In genomic region chr14:54583681-54584338, GRCm38 (mm10) we compare ENCODE assay signal across 8 mouse cellular contexts. TPM values are rescaled to one million over a fixed set of nuclear protein-coding genes. Genes with fewer than 3 reads are reported as not detected.
A peak's percentile ranks its signal among the peaks of the same experiment; 100 is the strongest.
DNase-seq lines count a peak whose midpoint lies in the region; ATAC-seq and TF ChIP-seq lines count a peak whose summit lies in the region.

No protein-coding gene starts in this region.

- dilution Hi-C loops in CH12.LX (cut with MboI; ENCODE audit: extremely low pct_ligation_motif_present, extremely low pct_unique_long_range_greater_than_20kb, low sequenced_read_pairs): no loop called here

- H3K27ac ChIP-seq in heart, adult 2 months: no peak overlapping the region
- no peak overlapping the region for H3K27ac ChIP-seq in heart, embryonic 11.5 days (ENCODE audit: low read depth, low read length)
- H3K27ac ChIP-seq in CH12.LX (ENCODE audit: insufficient read depth, low read depth): no peak overlapping the region
- no peak overlapping the region for H3K27ac ChIP-seq in midbrain, embryonic 10.5 days (replicated peaks)

- H3K4me3 ChIP-seq in heart, adult 2 months: no peak overlapping the region
- H3K4me3 ChIP-seq in heart, embryonic 11.5 days (ENCODE audit: low read depth, low read length): no peak overlapping the region
- no peak overlapping the region for H3K4me3 ChIP-seq in CH12.LX (replicated peaks in 1 of 3; ENCODE audit: low read depth in 2 of 3, low read length in 2 of 3, poor library complexity in 1 of 3)
- H3K4me3 ChIP-seq in midbrain, embryonic 10.5 days: no peak overlapping the region

- H3K79me2 ChIP-seq in heart, adult 2 months (replicated peaks; ENCODE audit: control insufficient read depth, insufficient read depth, low read length): no peaks in the 10 kb centered on the region
- no peaks in the 10 kb centered on the region for H3K79me2 ChIP-seq in CH12.LX (replicated peaks; ENCODE audit: control insufficient read depth, extremely low read depth, insufficient read depth, poor library complexity, severe bottlenecking)

- WGBS in heart, adult 2 months: 36% methylated on average over 7 of the region's 7 CpGs
- WGBS in heart, embryonic 11.5 days (ENCODE audit: insufficient replicate concordance): 38% methylated on average over 7 of the region's 7 CpGs
- WGBS in midbrain, embryonic 10.5 days: 47% methylated on average over 7 of the region's 7 CpGs

- no peaks in the 10 kb centered on the region for H3K9me3 ChIP-seq in heart, embryonic 11.5 days (replicated peaks; ENCODE audit: control insufficient read depth, low read length)
- no peaks in the 10 kb centered on the region for H3K9me3 ChIP-seq in CH12.LX (replicated peaks; ENCODE audit: low read length)
- no peaks in the 10 kb centered on the region for H3K9me3 ChIP-seq in midbrain, embryonic 10.5 days (replicated peaks)

- TF ChIP-seq EP300 in heart, adult 2 months (IDR thresholded peaks at IDR 0.05; ENCODE audit: insufficient read depth, low read depth, low read length): no peak
- TF ChIP-seq EP300 in CH12.LX (IDR thresholded peaks at IDR 0.05; ENCODE audit: low read length): no peak

- DNase-seq in heart, adult 2 months: peak; percentile 58 to 63
- peak; percentile 49 for DNase-seq in CH12.LX (ENCODE audit: extremely low read depth)
- DNase-seq in cerebellum, adult 8-10 months: peak; percentile 50
- DNase-seq in gastrocnemius, postnatal 4 days (ENCODE audit: low spot score in 2 of 2): peak; percentile 52 to 66
- DNase-seq in layer of hippocampus, postnatal 10 days (ENCODE audit: low spot score in 2 of 2): peak; percentile 62 to 69
- DNase-seq in midbrain, embryonic 10.5 days (ENCODE audit: low spot score): peak; percentile 67
- peak; percentile 58 for DNase-seq in thymus, postnatal 0 days (ENCODE audit: low spot score)

- H3K4me1 ChIP-seq in heart, adult 2 months (ENCODE audit: control insufficient read depth, insufficient read depth, low read length): no peaks in the 10 kb centered on the region
- no peaks in the 10 kb centered on the region for H3K4me1 ChIP-seq in heart, embryonic 11.5 days (ENCODE audit: control insufficient read depth, insufficient read depth, low read length)
- peaks cover 0 to 12% of the 10 kb centered on the region in 2 experiments; a peak in 1 of 4 replicates for H3K4me1 ChIP-seq in CH12.LX (ENCODE audit: control insufficient read depth in 1 of 2, insufficient read depth in 2 of 2)
- H3K4me1 ChIP-seq in midbrain, embryonic 10.5 days: peaks cover 4% of the 10 kb centered on the region; the same call in 1 of the 2 replicates

- in situ Hi-C loops in CH12.LX (cut with MboI; ENCODE audit: low pct_ligation_motif_present, low pct_unique_long_range_greater_than_20kb, low sequenced_read_pairs): no loop called here

- no peak for TF ChIP-seq POLR2A in heart, adult 2 months (IDR thresholded peaks at IDR 0.05; ENCODE audit: insufficient read depth, low read depth, low read length)
- TF ChIP-seq POLR2A in CH12.LX (IDR thresholded peaks at IDR 0.05; ENCODE audit: low read depth, low read length): no peak

- H3K4me2 ChIP-seq in heart, embryonic 11.5 days: no peak overlapping the region
- no peak overlapping the region for H3K4me2 ChIP-seq in CH12.LX (ENCODE audit: insufficient read depth, low read depth, poor library complexity, severe bottlenecking)

- H3K36me3 ChIP-seq in heart, adult 2 months (ENCODE audit: control insufficient read depth, insufficient read depth, low read length): no peaks in the 10 kb centered on the region
- H3K36me3 ChIP-seq in heart, embryonic 11.5 days (ENCODE audit: control insufficient read depth, insufficient read depth, low read length): no peaks in the 10 kb centered on the region
- peaks cover 3 to 17% of the 10 kb centered on the region in 2 experiments for H3K36me3 ChIP-seq in CH12.LX (replicated peaks in 1 of 2; ENCODE audit: control insufficient read depth in 1 of 2, insufficient read depth in 1 of 2, low read length in 1 of 2)
- peaks cover 34% of the 10 kb centered on the region for H3K36me3 ChIP-seq in midbrain, embryonic 10.5 days

- no peaks in the 10 kb centered on the region for H3K27me3 ChIP-seq in heart, adult 2 months (ENCODE audit: control insufficient read depth, insufficient read depth, low read length)
- H3K27me3 ChIP-seq in heart, embryonic 11.5 days (ENCODE audit: control insufficient read depth, insufficient read depth, low read length): no peaks in the 10 kb centered on the region
- H3K27me3 ChIP-seq in CH12.LX (replicated peaks): no peaks in the 10 kb centered on the region
- no peaks in the 10 kb centered on the region for H3K27me3 ChIP-seq in midbrain, embryonic 10.5 days (ENCODE audit: low read depth, poor library complexity, severe bottlenecking)

- no peak overlapping the region for H3K9ac ChIP-seq in heart, adult 2 months (ENCODE audit: low read depth, low read length)
- H3K9ac ChIP-seq in heart, embryonic 11.5 days (ENCODE audit: low read depth, low read length): no peak overlapping the region
- no peak overlapping the region for H3K9ac ChIP-seq in CH12.LX (ENCODE audit: insufficient read depth, low read depth)

- intact Hi-C loops in heart, adult 2 months (cut with DNase I): loop anchor here (1.0 kb wide), 1 partner anchor 58 kb away; no protein-coding TSS in a partner anchor

- ATAC-seq in heart, embryonic 11.5 days (replicated peaks; ENCODE audit: insufficient number of reproducible peaks, low FRiP score, low TSS enrichment): no peak

- peak; percentile 75 for TF ChIP-seq CTCF in heart, adult 2 months (IDR thresholded peaks at IDR 0.05)
- TF ChIP-seq CTCF in CH12.LX (conservative IDR thresholded peaks at IDR 0.05 in 1 of 2, IDR thresholded peaks at IDR 0.05 in 1 of 2; ENCODE audit: low read depth in 2 of 2, low read length in 2 of 2): peak; percentile 7 to 66; a peak in 2 of 4 replicates

- TF ChIP-seq RAD21 in CH12.LX (IDR thresholded peaks at IDR 0.05; ENCODE audit: low read depth, low read length): peak; percentile 38

TF ChIP-seq in CH12.LX, 34 proteins besides CTCF, POLR2A, EP300 and RAD21 (continues in another document):
- TF ChIP-seq ZMIZ1 (IDR thresholded peaks at IDR 0.05; ENCODE audit: low read depth, low read length): no peak

RNA-seq across cellular contexts. Expression of gene Ajuba, which starts 6.5 kb away (rescaled TPM):
- 1 to 10 TPM; 4.6 to 4.8 TPM for total RNA-seq in heart, adult 2 months (2021)
- 7.8 and 13.4 TPM in 2 replicates for polyA plus RNA-seq in heart, adult 2 months (2012; rRNA removed)
- 23.4 and 30.7 TPM in 2 replicates for polyA plus RNA-seq in heart, embryonic 11.5 days (2014; fragmentation: Nextera tagmentation; extraction: Ambion mirVana)
- total RNA-seq in CH12.LX (2012; rRNA removed) (0.13 TPM in 1 of 2 replicates, not detected in the other), CH12.LX (2014; rRNA removed) (0.09 TPM in 1 of 2 replicates, not detected in the other)
- polyA plus RNA-seq in CH12.LX (2012; ENCODE audit: insufficient read length, low read depth): 0.18 and 0.34 TPM in 2 replicates
- 10 to 100 TPM; 14.6 to 15.8 TPM for total RNA-seq in gastrocnemius, postnatal 4 days (2021)
- total RNA-seq in layer of hippocampus, postnatal 10 days (2021): 1 to 10 TPM; 3.8 to 4.3 TPM
- 66.6 and 88.8 TPM in 2 replicates for polyA plus RNA-seq in midbrain, embryonic 10.5 days (2016; fragmentation: Nextera tagmentation; extraction: Ambion mirVana)
- polyA plus RNA-seq in thymus, postnatal 0 days (2015; fragmentation: Nextera tagmentation; extraction: Ambion mirVana): 11.9 and 14.9 TPM in 2 replicates

RNA-seq across cellular contexts. Expression of gene 4931414P19Rik, which starts 22.0 kb away (rescaled TPM):
- 1 to 10 TPM; 5.9 to 6.4 TPM for total RNA-seq in heart, adult 2 months (2021)
- polyA plus RNA-seq in heart, adult 2 months (2012; rRNA removed): 2.4 and 4.4 TPM in 2 replicates
- 4.4 and 4.5 TPM in 2 replicates for polyA plus RNA-seq in heart, embryonic 11.5 days (2014; fragmentation: Nextera tagmentation; extraction: Ambion mirVana)
- total RNA-seq in CH12.LX (2012; rRNA removed): 2.9 and 3.6 TPM in 2 replicates
- 1.5 TPM in 2 replicates for total RNA-seq in CH12.LX (2014; rRNA removed)
- 2.7 and 3.8 TPM in 2 replicates for polyA plus RNA-seq in CH12.LX (2012; ENCODE audit: insufficient read length, low read depth)
- total RNA-seq in gastrocnemius, postnatal 4 days (2021): 1 to 10 TPM; 4.3 to 6.8 TPM
- total RNA-seq in layer of hippocampus, postnatal 10 days (2021): 1 to 10 TPM; 5.1 to 5.5 TPM
- 10.7 and 11.0 TPM in 2 replicates for polyA plus RNA-seq in midbrain, embryonic 10.5 days (2016; fragmentation: Nextera tagmentation; extraction: Ambion mirVana)
- 4.7 and 5.0 TPM in 2 replicates for polyA plus RNA-seq in thymus, postnatal 0 days (2015; fragmentation: Nextera tagmentation; extraction: Ambion mirVana)

RNA-seq across cellular contexts. Expression of gene Haus4, which starts 29.4 kb away (rescaled TPM):
- total RNA-seq in heart, adult 2 months (2021): 1 to 10 TPM; 3.5 to 3.8 TPM
- polyA plus RNA-seq in heart, adult 2 months (2012; rRNA removed): 3.2 and 4.1 TPM in 2 replicates
- polyA plus RNA-seq in heart, embryonic 11.5 days (2014; fragmentation: Nextera tagmentation; extraction: Ambion mirVana): 40.1 and 42.8 TPM in 2 replicates
- total RNA-seq in CH12.LX (2012; rRNA removed) (65.5 and 71.8 TPM in 2 replicates), CH12.LX (2014; rRNA removed) (88.6 and 94.3 TPM in 2 replicates)
- 109 and 116 TPM in 2 replicates for polyA plus RNA-seq in CH12.LX (2012; ENCODE audit: insufficient read length, low read depth)
- 10 to 100 TPM; 18.1 to 21.2 TPM for total RNA-seq in gastrocnemius, postnatal 4 days (2021)
- 1 to 10 TPM; 4.7 to 6.7 TPM for total RNA-seq in layer of hippocampus, postnatal 10 days (2021)
- 48.0 and 53.8 TPM in 2 replicates for polyA plus RNA-seq in midbrain, embryonic 10.5 days (2016; fragmentation: Nextera tagmentation; extraction: Ambion mirVana)
- polyA plus RNA-seq in thymus, postnatal 0 days (2015; fragmentation: Nextera tagmentation; extraction: Ambion mirVana): 111 and 113 TPM in 2 replicates

RNA-seq across cellular contexts. Expression of gene Psmb5, which starts 34.0 kb away (rescaled TPM):
- total RNA-seq in heart, adult 2 months (2021): 100 to 1,000 TPM; 164 to 187 TPM
- 180 and 209 TPM in 2 replicates for polyA plus RNA-seq in heart, adult 2 months (2012; rRNA removed)
- 364 and 386 TPM in 2 replicates for polyA plus RNA-seq in heart, embryonic 11.5 days (2014; fragmentation: Nextera tagmentation; extraction: Ambion mirVana)
- total RNA-seq in CH12.LX (2012; rRNA removed) (411 and 418 TPM in 2 replicates), CH12.LX (2014; rRNA removed) (416 and 455 TPM in 2 replicates)
- 299 and 371 TPM in 2 replicates for polyA plus RNA-seq in CH12.LX (2012; ENCODE audit: insufficient read length, low read depth)
- total RNA-seq in gastrocnemius, postnatal 4 days (2021): 100 to 1,000 TPM; 173 to 176 TPM
- total RNA-seq in layer of hippocampus, postnatal 10 days (2021): 100 to 1,000 TPM; 201 to 217 TPM
- 470 and 478 TPM in 2 replicates for polyA plus RNA-seq in midbrain, embryonic 10.5 days (2016; fragmentation: Nextera tagmentation; extraction: Ambion mirVana)
- 387 and 424 TPM in 2 replicates for polyA plus RNA-seq in thymus, postnatal 0 days (2015; fragmentation: Nextera tagmentation; extraction: Ambion mirVana)

RNA-seq across cellular contexts. Expression of gene Psmb11, which starts 37.4 kb away (rescaled TPM):
- not detected for total RNA-seq in heart, adult 2 months (2021)
- polyA plus RNA-seq in heart, adult 2 months (2012; rRNA removed): not detected in 2 replicates
- not detected in 2 replicates for polyA plus RNA-seq in heart, embryonic 11.5 days (2014; fragmentation: Nextera tagmentation; extraction: Ambion mirVana)
- total RNA-seq in CH12.LX (2012; rRNA removed) (not detected in 2 replicates), CH12.LX (2014; rRNA removed) (not detected in 2 replicates)
- not detected in 2 replicates for polyA plus RNA-seq in CH12.LX (2012; ENCODE audit: insufficient read length, low read depth)
- not detected for total RNA-seq in gastrocnemius, postnatal 4 days (2021)
- under 1 TPM; 0.21 to 0.25 TPM for total RNA-seq in layer of hippocampus, postnatal 10 days (2021)
- 0.06 and 0.12 TPM in 2 replicates for polyA plus RNA-seq in midbrain, embryonic 10.5 days (2016; fragmentation: Nextera tagmentation; extraction: Ambion mirVana)
- polyA plus RNA-seq in thymus, postnatal 0 days (2015; fragmentation: Nextera tagmentation; extraction: Ambion mirVana): 82.4 and 117 TPM in 2 replicates
